Mouse (Mus musculus): ENCODE measurements around the gene Xkrx.
A peak's percentile ranks its signal among the peaks of the same experiment; 100 is the strongest.
"Not testable (repeated sequence)": the region's sequence is repeated elsewhere in the genome, so short reads cannot be mapped to it uniquely, and the experiment has no call there.

The Xkrx gene

DNA sequence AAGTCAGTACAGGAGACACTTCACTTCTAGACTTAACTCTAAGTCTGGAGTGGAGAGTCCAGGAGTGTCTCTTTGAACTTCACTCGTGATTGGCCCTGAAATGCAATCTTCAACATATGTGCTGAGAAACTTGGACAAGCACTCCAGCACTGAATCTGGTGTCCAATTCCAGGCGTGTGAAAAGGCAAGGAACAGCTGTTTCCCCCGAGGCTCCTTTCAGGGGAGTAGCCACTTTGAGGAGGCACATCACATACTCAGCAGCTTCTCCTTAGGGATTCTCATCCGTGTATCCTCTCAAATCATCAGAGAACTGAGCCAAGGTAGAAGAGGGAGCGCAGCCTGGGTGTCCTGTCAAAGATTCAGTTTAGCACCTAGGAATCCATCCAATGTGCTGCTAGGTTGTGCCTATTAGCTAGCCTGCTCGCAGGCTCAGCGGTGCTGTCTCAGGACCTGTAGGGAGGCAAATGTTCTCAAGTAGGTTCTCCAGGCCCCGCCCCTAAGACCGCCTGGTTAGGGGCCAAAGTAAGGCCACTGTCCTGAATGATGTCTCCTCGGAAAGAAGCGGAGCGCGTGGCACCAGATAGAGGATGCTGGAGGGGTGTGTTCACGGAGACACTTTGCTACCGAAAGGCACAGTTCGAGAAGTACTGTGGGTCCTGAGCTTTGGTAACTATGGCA lies at the start of gene Xkrx:
Gene Xkrx (minus strand): TSS at position 34 of the 678 bp plus-strand sequence.
- no peak for DNase-seq (ENCODE audit: low spot score)

DNA sequence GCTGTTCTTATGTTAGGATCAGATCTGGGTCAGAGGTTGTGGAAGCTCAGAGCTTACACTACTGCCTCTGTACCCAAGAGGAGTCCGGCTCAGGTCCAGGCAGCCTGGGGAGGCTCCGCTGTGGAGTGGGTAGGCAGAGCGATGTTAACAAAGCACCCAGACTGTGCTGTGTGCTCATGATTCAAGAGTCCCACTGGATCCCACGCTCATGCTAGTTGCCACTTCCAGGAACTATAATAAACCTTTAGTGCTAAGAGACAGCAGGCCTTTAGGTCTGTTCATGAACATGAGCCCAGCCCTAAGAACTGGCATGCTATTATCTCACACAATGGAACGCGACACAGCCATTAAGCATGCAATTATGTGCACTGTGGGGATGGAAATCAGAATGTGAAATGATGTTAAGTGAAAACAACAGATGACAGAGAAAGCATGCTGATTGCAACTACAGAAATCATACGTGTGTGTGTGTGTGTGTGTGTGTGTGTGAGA lies 49.3 kb upstream of the Xkrx start:
- DNase-seq (ENCODE audit: low spot score) = no peak

DNA sequence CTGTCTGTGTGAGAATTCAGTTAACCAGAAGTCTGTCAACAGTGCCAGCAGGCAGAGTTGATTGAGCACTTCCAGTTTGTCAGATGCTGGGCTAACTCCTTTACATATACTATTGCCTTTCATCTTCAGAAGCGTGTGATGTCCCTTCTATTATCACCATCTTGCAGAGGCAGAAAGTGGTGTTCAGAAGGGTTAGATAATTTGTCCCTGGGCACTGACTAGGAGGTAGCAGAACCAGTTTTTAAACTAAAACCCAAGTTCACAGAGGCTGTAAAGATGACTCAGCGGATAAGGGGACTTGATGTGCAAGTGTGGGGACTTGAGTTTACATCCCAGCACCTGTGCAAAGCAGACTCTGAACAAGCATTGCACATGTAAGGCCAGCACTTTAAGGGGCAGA lies 46.6 kb upstream of the Xkrx start:
- no peak for DNase-seq (ENCODE audit: low spot score)

DNA sequence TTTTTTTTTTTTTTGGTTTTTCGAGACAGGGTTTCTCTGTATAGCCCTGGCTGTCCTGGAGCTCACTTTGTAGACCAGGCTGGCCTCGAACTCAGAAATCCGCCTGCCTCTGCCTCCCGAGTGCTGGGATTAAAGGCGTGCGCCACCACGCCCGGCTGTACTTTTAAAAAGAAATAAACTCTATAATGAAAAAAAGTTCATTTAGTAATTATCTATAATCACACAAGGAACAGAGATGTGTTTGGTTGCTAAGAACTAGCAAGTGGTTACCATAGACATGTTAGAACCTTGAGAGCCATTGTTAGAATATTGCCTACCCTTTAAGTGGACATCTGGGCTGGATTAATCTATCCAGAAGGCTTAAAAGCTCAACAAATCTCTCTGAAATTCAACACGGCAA lies 25.3 kb upstream of the Xkrx start, which contains the start of gene Arl13a:
Gene Arl13a (plus strand): TSS at position 301 of the 400 bp plus-strand sequence.
- not testable (repeated sequence) for DNase-seq (ENCODE audit: low spot score)

DNA sequence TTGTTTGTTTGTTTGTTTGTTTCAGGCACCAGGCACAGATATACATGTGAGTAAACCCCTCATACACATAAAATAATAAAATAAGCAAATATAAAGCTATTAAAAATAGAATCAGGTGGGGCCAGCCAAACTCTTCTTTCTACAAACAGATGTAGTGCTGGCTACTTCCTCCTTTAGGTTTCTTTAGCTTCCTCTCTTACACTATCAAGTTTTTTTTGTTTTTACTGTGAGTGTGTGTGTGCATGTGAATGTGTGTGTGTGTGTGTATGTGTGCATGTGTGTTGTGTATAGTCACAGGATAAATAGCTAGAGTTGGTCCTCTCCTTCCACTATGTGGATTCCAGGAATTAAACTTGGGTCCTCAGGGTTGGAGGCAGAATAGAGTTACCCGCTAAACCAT lies 12.8 kb upstream of the Xkrx start:
- DNase-seq (ENCODE audit: low spot score) = no peak

DNA sequence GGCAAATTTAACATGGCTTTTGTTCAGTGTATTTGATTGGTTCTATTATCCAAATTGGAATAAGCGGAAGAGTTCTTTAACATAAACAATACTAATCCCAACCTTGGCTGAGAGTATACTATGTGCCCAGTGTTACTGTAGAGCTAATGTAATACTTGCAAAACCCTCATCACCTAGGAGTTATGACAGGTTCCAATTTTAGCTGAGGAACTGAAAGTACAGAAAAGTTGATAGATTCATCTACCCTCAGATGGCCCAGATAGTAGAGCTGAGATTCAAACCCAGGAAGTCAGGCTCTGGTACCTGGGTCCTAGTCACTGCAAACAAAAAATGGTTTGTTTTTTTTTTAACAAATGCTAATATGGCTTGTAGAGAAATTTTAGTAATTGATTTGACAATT lies 8.7 kb upstream of the Xkrx start:
- DNase-seq (ENCODE audit: low spot score) = no peak

DNA sequence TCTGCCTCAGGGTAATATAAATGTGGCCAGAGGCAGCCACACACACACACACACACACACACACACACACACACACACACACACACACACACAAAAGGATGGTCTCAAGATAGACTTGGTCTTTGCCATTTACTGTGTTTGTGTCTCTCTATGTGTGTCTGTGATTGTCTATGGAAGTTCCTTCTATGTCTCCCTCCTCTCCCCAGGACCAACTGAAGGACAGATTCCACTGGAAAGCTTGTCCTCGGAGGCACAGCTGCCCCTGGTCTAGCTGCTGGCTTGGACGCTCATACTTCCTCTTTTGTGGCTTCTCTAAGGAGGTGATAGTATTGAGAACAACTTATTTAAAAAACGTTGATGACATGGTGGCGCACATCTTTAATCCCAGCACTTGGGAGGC lies 1.6 kb upstream of the Xkrx start:
- DNase-seq (ENCODE audit: low spot score) = no peak

DNA sequence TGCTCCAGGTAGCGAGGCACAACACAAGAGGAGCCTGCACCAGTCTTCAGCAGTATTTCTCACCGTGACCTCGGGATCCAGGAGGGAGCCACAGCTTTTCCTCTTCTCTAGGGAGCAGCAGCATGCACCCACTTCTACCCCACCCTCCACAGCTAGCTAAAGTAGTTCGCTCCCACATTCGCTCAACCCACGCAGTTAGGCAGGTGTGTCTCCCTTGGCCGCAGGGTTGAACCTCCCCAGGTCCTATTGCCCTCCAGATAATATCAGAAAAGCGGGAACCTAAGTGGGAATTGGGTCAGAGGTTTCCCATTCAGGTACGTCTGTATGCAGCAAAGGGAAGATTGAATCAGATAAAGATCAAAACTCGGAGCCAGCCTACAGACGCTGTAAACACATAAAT lies 950 bp upstream of the Xkrx start:
- DNase-seq (ENCODE audit: low spot score) = no peak

DNA sequence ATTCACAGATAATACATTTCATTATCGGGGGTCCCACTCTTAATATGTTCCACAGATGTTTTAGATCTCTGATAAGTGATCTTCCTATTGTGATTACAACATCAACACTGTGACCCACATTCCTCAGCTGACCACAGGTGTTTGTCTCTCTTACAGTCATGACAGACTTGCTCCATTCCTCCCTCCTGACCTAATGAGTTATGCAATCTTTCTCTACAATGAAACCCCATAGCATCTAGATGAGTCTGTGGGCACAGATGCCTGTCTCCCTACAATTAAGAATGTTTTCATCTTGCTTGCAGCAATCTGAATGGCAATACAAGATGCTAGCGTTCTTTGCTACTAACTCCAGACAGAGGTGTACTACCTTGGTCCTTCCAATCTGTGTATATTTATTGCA lies 1.4 kb downstream of the Xkrx start:
- no peak for DNase-seq (ENCODE audit: low spot score)

DNA sequence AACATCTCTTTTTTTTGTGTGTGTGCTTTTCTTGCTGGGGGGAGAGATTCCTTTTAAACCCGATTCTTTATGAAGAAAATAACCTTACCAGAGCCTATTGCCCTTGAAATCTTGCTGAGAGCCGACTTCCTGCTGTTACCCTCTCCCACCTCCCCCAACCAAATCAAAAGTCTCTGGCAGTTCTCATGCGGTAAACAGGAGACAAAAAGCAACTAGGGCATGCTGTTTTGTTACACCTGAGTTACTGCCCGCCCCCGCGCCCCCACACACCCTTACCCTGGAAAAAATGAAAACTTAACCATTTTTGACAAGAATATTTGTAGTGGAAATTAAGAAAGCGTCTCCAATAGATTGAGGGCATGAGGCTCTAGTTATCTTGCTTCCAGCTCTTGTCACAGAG lies 3.7 kb downstream of the Xkrx start:
- no peak for DNase-seq (ENCODE audit: low spot score)

DNA sequence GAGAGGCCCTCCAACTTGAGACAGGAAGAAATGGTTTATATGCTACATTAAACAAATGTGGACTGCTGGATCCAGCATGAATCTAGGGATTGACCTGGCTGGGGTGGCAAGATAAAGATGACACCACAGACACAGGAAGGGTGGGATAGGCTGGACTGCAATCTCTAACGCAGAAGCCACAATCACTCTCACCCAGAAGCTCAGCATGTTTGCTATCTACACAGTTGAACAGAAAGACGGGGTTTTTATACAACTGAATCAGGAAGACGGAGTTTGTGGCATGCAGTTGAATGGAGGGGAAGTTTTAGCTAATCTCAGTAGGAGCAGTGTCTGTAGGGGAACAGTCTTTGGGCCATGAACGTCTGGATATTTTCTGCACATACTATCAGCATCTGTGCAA lies 19.9 kb downstream of the Xkrx start:
- DNase-seq (ENCODE audit: low spot score) = no peak

DNA sequence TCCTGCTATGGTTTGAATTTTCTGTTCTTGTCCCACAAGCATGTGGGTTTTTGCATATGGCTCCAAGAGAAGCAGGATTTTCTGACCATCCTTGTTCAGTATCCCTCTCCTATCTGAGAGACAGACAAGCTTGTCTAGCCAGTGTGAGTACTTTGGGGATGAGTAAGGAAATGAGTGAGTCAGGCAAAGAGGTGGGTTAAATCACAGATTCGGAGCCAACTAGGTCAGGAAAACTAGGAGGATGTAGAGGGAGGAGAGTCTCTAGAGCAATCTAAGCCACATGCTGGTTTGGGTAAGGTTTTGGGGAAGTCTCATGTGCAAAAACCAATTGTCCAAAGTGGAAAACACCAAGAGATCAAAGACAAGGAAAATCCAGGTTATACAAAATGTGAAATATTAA lies 20.3 kb downstream of the Xkrx start:
- no peak for DNase-seq (ENCODE audit: low spot score)

DNA sequence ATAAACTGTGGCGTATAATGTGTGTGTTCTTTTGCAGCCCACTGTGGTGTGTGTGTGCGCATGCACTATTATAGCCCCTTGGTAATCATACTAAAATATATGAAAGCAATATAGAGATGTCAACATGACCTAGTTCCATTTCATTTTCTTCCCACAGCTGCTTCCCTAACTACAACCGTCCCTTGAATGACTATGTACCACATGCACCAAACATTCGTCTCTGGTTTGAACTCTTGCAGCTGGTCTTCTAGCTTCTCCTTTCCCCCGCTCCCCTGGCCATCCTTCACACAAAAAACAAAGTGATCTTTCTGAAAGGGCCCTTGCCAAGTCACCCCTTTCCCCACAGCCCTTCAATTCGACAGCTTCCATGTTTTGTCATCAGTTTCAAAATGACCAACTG lies 21.9 kb downstream of the Xkrx start:
- DNase-seq (ENCODE audit: low spot score) = no peak

DNA sequence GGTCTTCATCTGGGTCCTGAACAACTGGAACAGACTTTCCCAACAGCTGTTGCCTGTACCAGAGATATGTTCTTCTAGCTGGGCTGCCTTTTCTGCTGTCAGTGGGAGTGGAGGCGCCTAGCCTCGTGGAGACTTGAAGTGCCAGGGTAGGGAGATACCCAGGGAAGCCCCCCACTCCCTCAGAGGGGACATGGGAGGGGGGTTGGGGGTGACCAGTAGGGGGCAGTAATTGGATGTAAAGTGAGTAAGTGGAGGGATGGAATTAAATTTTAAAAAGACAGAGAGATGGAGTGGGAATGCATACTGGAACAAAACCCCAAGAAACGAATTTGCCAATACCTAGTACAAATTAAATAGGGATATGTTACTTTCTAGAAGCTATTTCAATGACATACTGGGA lies 28.1 kb downstream of the Xkrx start:
- DNase-seq (ENCODE audit: low spot score) = no peak

DNA sequence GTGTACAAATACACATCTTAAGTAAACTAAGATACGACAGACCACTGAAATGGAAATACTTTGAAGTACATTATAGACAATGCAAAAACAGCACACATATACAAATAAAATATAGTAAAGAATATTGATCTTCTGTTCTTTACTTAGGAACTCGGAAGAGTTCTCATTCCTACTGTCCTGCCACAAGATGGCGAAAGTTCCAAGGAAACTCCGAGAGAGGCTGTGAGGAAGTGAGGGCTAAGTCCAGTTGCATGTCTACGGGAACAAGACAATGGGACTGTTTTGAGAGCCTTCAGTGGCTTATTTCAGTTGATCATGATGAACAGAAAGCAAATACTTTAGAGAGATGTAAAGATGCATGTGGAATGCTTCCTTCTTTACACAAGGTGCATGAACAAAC lies 29.6 kb downstream of the Xkrx start:
- peak; percentile 58 for DNase-seq (ENCODE audit: low spot score)

DNA sequence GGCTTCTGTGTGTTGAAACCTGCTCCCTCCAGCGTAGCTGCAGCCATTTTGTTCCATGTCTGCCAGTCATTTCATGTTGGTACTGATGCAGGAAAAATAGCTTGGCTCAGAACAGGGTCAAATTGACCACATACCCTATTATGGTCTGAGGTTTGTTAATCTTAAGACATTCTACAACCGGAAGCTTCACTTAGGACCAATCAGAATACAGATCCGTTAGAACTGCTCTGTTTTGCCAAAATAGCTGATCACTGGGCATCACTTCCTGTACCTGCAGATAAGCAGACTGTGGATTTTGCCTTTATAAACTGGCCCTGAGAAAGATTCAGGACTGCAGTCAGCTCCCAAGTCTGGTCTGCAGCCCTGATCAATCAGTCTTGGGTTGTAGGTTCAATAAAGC lies 33.3 kb downstream of the Xkrx start:
- DNase-seq (ENCODE audit: low spot score) = no peak

DNA sequence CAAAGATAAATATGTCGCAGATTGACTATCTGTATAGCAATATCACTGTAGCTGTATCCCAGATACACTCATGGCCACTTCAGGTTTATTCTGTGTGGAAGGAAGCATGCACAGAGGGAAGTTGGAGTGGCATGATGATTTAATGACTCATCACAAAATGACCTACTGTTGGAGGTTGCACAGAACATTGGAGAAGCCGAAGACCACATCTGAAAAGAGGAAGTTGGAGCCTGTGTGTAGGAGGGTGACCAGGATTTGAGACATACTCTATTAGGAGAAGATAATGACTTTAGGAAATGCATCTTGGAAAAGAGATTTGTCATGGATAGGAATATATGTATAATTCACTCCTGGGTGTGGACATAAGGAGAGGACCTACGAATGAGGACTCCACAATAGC lies 45.5 kb downstream of the Xkrx start:
- DNase-seq (ENCODE audit: low spot score) = no peak

DNA sequence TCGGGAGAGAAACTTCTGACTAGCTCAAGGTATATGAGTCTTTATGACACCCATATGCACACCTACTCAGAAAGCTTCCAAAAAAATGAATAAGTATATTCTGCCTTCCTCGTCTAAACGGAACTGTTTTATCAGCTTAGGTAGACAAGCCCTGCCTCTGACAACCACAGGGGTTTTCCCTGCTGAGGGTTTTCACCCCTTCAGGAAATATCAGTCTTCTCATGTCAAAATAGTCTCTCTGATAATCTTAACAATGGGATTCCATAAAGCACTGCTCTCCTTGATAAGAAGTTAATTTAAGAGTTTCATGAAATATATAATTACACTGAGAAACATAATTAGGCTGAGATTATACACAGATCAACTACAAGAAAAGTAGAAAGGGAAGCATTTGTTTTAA lies 50.1 kb downstream of the Xkrx start:
- no peak for DNase-seq (ENCODE audit: low spot score)

DNA sequence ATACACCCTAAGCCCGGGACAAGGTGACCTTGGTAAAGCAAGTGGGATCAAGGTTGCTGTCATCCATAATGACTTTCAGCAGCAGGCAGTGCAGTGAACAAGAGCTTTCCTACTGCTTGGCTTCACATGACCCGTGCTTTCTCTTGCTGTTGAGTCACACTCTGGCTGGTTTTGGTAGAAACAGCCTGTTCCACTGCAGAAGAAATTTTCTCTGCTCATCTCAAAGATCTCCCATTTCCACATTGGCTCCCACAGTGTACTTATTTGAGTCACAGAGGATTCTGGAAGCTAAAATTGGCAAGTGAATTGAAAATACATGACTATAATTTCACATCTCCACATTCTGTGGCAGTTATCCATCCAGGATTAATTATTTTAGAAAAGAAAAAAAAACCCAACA lies 59.2 kb downstream of the Xkrx start:
- DNase-seq (ENCODE audit: low spot score) = no peak

Measured in adipocyte (in vitro differentiated cells).